Mouse (Mus musculus): ENCODE data around the gene C130050O18Rik. TPM values are rescaled to one million over a fixed set of nuclear protein-coding genes. Genes with fewer than 3 reads are reported as not detected.

Gene C130050O18Rik
- polyA plus RNA-seq, 1 experiment from 2014 or later, result 1.6 TPM

DNA sequence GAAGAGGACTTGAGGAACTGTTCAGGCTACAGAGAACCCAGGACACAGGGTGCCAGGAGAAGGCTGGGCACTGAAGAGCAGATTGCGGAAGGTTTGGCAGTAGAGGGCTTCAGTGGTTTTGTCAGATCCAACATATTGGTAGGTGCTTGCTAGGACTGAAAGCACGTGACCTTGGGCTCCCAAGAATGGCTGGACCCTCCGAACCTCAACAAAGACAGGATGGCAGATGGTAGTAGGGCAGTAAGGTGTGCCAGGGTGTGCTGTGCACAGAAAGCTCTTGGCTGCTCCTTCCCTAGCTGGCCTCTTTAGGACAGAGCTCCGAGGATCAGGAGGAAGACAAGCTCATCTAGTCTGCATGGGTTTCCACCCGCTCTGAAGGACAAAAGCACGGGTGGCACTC is 6.0 kb downstream of the C130050O18Rik start:
- Histone ChIP-seq H3K27ac (ENCODE audit: low read length) (no peak overlapping the region), H3K27me3 (ENCODE audit: control insufficient read depth, insufficient read depth, low read depth, low read length) (no peaks in the 10 kb centered on the region), H3K4me2 (ENCODE audit: low read depth, low read length) (no peak overlapping the region), H3K9me3 (replicated peaks; ENCODE audit: control insufficient read depth, low read length) (no peaks in the 10 kb centered on the region), H3K9ac (ENCODE audit: low read depth, low read length) (no peak overlapping the region), H3K4me1 (ENCODE audit: control insufficient read depth, low read depth, low read length) (no peaks in the 10 kb centered on the region; the same call in 1 of the 2 replicates), H3K4me3 (ENCODE audit: low read depth, low read length) (no peak overlapping the region), H3K36me3 (ENCODE audit: control insufficient read depth, insufficient read depth) (no peaks in the 10 kb centered on the region)
- 78% methylated on average over 6 of the region's 6 CpGs for WGBS (ENCODE audit: insufficient replicate concordance)
- ATAC-seq (ENCODE audit: low read depth), result no peak

DNA sequence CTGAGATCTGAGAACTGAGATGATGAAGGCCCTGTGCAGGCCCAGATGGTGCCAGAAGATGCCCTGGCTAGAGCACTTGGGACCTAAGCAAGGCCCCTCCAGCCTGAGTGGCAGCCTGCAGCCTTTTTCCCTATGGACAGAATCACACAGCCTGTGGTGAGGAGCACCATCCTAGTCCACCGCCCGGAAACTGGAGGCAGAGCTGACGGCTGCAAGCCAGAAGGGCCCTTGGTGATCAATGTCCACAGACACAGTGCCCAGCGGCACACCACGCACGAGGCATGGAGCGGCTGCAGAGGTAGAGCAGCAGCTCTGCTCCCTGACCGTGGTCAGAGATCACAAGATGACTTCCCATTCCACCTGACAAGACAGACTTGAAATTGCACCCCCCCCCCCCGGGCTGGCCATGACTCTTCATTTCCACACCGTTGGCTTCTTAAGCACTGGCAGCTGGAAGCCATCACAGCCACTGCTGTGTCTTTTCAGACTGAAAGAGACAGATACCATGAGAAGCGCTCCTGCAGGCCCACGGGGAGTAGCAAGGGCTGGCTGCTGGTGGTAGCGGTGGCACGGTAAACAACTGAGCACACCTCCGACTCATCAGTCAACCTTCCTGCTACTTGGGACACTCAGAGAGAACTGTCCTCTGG is 6.7 kb downstream of the C130050O18Rik start:
- Histone ChIP-seq H3K4me1 (ENCODE audit: control insufficient read depth, low read depth, low read length) (no peaks in the 10 kb centered on the region; the same call in 1 of the 2 replicates), H3K36me3 (ENCODE audit: control insufficient read depth, insufficient read depth) (no peaks in the 10 kb centered on the region), H3K27ac (ENCODE audit: low read length) (no peak overlapping the region), H3K9ac (ENCODE audit: low read depth, low read length) (no peak overlapping the region), H3K4me3 (ENCODE audit: low read depth, low read length) (no peak overlapping the region), H3K27me3 (ENCODE audit: control insufficient read depth, insufficient read depth, low read depth, low read length) (no peaks in the 10 kb centered on the region), H3K4me2 (ENCODE audit: low read depth, low read length) (no peak overlapping the region), H3K9me3 (replicated peaks; ENCODE audit: control insufficient read depth, low read length) (no peaks in the 10 kb centered on the region)
- no peak for ATAC-seq (ENCODE audit: low read depth)
- 70% methylated on average over 15 of the region's 15 CpGs for WGBS (ENCODE audit: insufficient replicate concordance)

- H3K27ac ChIP-seq (ENCODE audit: low read length), result no peak overlapping the region
- WGBS (ENCODE audit: insufficient replicate concordance), result 70% methylated on average over 4 of the region's 4 CpGs
- H3K4me2 ChIP-seq (ENCODE audit: low read depth, low read length), result no peak overlapping the region
Measured at GRCm38 (mm10) chr5:139413545-139413944, 8.5 kb downstream of the C130050O18Rik start.

GRCm38 (mm10) chr5:139415001-139415400 is 9.9 kb downstream of the C130050O18Rik start:
- Histone ChIP-seq H3K9me3 (replicated peaks; ENCODE audit: control insufficient read depth, low read length) (no peaks in the 10 kb centered on the region), H3K4me1 (ENCODE audit: control insufficient read depth, low read depth, low read length) (no peaks in the 10 kb centered on the region), H3K4me2 (ENCODE audit: low read depth, low read length) (no peak overlapping the region), H3K4me3 (ENCODE audit: low read depth, low read length) (no peak overlapping the region), H3K9ac (ENCODE audit: low read depth, low read length) (no peak overlapping the region), H3K27me3 (ENCODE audit: control insufficient read depth, insufficient read depth, low read depth, low read length) (no peaks in the 10 kb centered on the region), H3K36me3 (ENCODE audit: control insufficient read depth, insufficient read depth) (no peaks in the 10 kb centered on the region), H3K27ac (ENCODE audit: low read length) (no peak overlapping the region)
- ATAC-seq (ENCODE audit: low read depth), result no peak
- 75% methylated on average over 5 of the region's 5 CpGs for WGBS (ENCODE audit: insufficient replicate concordance)

More at GRCm38 (mm10) chr5:139413545-139413944, 8.5 kb downstream of the C130050O18Rik start:
- Histone ChIP-seq H3K4me1 (ENCODE audit: control insufficient read depth, low read depth, low read length) (no peaks in the 10 kb centered on the region; the same call in 1 of the 2 replicates), H3K9ac (ENCODE audit: low read depth, low read length) (no peak overlapping the region), H3K36me3 (ENCODE audit: control insufficient read depth, insufficient read depth) (no peaks in the 10 kb centered on the region), H3K27me3 (ENCODE audit: control insufficient read depth, insufficient read depth, low read depth, low read length) (no peaks in the 10 kb centered on the region), H3K9me3 (replicated peaks; ENCODE audit: control insufficient read depth, low read length) (no peaks in the 10 kb centered on the region), H3K4me3 (ENCODE audit: low read depth, low read length) (no peak overlapping the region)
- no peak for ATAC-seq (ENCODE audit: low read depth)

DNA sequence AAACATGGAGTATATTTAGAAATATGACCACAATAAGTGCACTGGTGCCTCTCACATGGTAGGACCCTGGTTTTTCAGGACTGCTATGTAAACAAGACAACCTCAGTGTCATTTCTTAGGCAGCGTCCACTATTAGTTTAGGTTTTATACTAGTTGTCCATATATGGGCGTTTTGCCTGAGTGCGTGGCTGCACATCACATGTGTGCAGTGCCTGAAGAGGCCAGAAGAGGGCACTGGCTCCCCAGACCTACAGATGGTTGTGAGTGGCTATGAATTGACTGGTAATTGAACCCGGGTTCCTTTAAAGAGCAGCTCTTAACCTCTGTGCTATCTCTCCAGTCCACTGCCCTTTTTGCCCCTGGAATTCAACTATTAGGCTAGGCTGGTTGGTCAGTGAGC is 11.9 kb downstream of the C130050O18Rik start:
- no peak for ATAC-seq (ENCODE audit: low read depth)
- Histone ChIP-seq H3K4me2 (ENCODE audit: low read depth, low read length) (no peak overlapping the region), H3K27me3 (ENCODE audit: control insufficient read depth, insufficient read depth, low read depth, low read length) (no peaks in the 10 kb centered on the region), H3K4me3 (ENCODE audit: low read depth, low read length) (no peak overlapping the region), H3K4me1 (ENCODE audit: control insufficient read depth, low read depth, low read length) (no peaks in the 10 kb centered on the region), H3K9me3 (replicated peaks; ENCODE audit: control insufficient read depth, low read length) (no peaks in the 10 kb centered on the region), H3K9ac (ENCODE audit: low read depth, low read length) (no peak overlapping the region), H3K27ac (ENCODE audit: low read length) (no peak overlapping the region), H3K36me3 (ENCODE audit: control insufficient read depth, insufficient read depth) (no peaks in the 10 kb centered on the region)
- WGBS (ENCODE audit: insufficient replicate concordance), result 83% methylated on average over 4 of the region's 4 CpGs

GRCm38 (mm10) chr5:139417480-139417879 is 12.4 kb downstream of the C130050O18Rik start:
- WGBS (ENCODE audit: insufficient replicate concordance), result 65% methylated on average over 3 of the region's 3 CpGs
- no peak for ATAC-seq (ENCODE audit: low read depth)
- H3K9ac ChIP-seq (ENCODE audit: low read depth, low read length), result no peak overlapping the region

DNA sequence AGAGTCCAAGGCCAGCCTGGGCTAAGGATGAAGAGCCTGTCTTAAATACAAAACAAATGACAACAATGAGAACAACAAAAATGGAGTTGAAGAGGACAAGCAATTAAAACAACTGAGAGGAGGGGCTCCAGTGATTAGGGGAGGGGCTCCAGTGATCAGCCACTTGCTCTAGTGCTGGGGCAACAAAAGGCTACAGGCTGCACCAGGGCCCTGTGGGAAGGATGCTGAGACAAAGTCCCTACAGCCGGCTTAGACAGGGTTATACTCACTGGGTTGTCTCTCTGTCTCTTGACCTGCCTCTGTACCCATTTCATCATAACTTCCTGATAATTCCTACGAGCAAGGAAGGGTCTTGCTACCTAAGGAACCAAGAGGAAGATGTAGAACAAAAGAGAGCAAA is 13.0 kb downstream of the C130050O18Rik start:
- no peaks in the 10 kb centered on the region for H3K4me1 ChIP-seq (ENCODE audit: control insufficient read depth, low read depth, low read length)
- H3K27ac ChIP-seq (ENCODE audit: low read length), result no peak overlapping the region
- WGBS (ENCODE audit: insufficient replicate concordance), result 57% methylated on average over 2 of the region's 2 CpGs
- no peak overlapping the region for H3K4me2 ChIP-seq (ENCODE audit: low read depth, low read length)
- no peaks in the 10 kb centered on the region for H3K9me3 ChIP-seq (replicated peaks; ENCODE audit: control insufficient read depth, low read length)
- no peaks in the 10 kb centered on the region for H3K27me3 ChIP-seq (ENCODE audit: control insufficient read depth, insufficient read depth, low read depth, low read length)
- H3K9ac ChIP-seq (ENCODE audit: low read depth, low read length), result no peak overlapping the region
- H3K36me3 ChIP-seq (ENCODE audit: control insufficient read depth, insufficient read depth), result no peaks in the 10 kb centered on the region
- ATAC-seq (ENCODE audit: low read depth), result no peak
- no peak overlapping the region for H3K4me3 ChIP-seq (ENCODE audit: low read depth, low read length)

More at GRCm38 (mm10) chr5:139417480-139417879, 12.4 kb downstream of the C130050O18Rik start:
- H3K4me3 ChIP-seq (ENCODE audit: low read depth, low read length), result no peak overlapping the region
- no peak overlapping the region for H3K27ac ChIP-seq (ENCODE audit: low read length)
- no peaks in the 10 kb centered on the region for H3K4me1 ChIP-seq (ENCODE audit: control insufficient read depth, low read depth, low read length)
- no peaks in the 10 kb centered on the region for H3K9me3 ChIP-seq (replicated peaks; ENCODE audit: control insufficient read depth, low read length)
- H3K27me3 ChIP-seq (ENCODE audit: control insufficient read depth, insufficient read depth, low read depth, low read length), result no peaks in the 10 kb centered on the region
- H3K4me2 ChIP-seq (ENCODE audit: low read depth, low read length), result no peak overlapping the region
- H3K36me3 ChIP-seq (ENCODE audit: control insufficient read depth, insufficient read depth), result no peaks in the 10 kb centered on the region

DNA sequence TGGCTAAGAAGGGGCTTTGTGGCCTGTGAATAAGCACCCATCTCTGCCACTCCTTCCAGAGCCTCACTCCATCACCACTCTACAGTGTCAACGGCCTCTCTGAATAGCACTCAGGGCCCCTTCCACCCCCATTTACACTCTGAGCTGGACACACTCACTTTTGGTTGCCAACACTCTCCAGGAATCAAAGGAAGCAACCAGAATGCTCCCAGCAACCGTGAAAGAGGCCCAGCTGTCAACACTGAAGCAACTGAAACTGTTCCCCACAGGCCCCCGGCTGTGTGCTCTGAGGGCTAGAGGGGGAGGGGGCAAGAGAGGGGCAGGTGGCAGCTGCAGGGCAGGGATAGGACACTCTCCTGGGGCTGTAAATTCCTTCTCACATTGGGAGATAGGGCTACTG is 13.6 kb downstream of the C130050O18Rik start:
- WGBS (ENCODE audit: insufficient replicate concordance), result 24% methylated on average over 3 of the region's 3 CpGs
- H3K4me2 ChIP-seq (ENCODE audit: low read depth, low read length), result no peak overlapping the region
- ATAC-seq (ENCODE audit: low read depth), result no peak
- H3K4me3 ChIP-seq (ENCODE audit: low read depth, low read length), result no peak overlapping the region
- H3K4me1 ChIP-seq (ENCODE audit: control insufficient read depth, low read depth, low read length), result no peaks in the 10 kb centered on the region
- H3K27me3 ChIP-seq (ENCODE audit: control insufficient read depth, insufficient read depth, low read depth, low read length), result no peaks in the 10 kb centered on the region
- H3K9me3 ChIP-seq (replicated peaks; ENCODE audit: control insufficient read depth, low read length), result no peaks in the 10 kb centered on the region
- no peaks in the 10 kb centered on the region for H3K36me3 ChIP-seq (ENCODE audit: control insufficient read depth, insufficient read depth)
- no peak overlapping the region for H3K27ac ChIP-seq (ENCODE audit: low read length)
- no peak overlapping the region for H3K9ac ChIP-seq (ENCODE audit: low read depth, low read length)

DNA sequence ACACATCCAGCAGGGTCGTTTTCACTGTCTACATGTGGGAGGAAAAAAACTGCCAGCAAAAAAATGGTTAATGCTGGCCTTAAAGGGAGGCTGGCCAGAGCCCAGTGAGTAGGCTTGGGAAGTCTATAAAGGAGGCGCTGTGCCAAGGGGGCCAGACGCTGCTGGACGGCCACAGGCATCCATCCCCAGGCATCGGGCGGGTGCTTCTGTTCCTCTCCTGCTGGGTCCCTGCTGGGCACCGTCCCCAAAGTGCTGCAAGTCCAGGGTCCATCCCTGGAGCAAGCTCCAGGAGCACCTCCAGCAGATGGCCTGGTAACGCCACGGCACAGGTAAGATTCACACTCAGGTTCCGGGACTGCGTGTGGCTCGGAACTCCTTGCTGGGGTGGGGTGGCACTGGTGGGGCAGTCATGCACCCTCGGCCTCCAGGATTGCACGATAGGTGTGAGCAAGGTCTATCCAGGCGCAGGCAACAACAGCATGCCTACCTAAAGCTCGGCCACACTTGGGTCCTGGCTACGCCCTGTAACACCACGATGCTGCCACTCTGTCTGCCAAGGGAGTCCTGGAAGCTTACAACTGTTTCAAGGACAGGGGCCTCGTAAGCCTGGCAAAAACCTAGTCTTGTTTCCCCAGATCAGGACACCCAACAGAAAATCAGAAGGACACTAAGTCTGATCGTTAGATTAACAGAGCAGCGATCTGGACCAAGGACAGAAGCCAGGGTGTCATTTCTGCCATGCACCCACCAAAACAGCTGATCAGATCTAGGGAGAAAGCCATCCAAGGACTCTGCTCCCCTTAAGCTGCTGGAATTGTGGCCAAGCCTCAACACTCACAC is 18.2 kb downstream of the C130050O18Rik start, which contains the start of gene Gper1:
Gene Gper1, plus strand, starts transcription at position 126 of the 840 bp plus-strand sequence.
- Histone ChIP-seq H3K36me3 (ENCODE audit: control insufficient read depth, insufficient read depth) (no peaks in the 10 kb centered on the region), H3K27me3 (ENCODE audit: control insufficient read depth, insufficient read depth, low read depth, low read length) (no peaks in the 10 kb centered on the region), H3K9me3 (replicated peaks; ENCODE audit: control insufficient read depth, low read length) (no peaks in the 10 kb centered on the region), H3K4me3 (ENCODE audit: low read depth, low read length) (no peak within 1 kb of the TSS), H3K9ac (ENCODE audit: low read depth, low read length) (no peak within 1 kb of the TSS), H3K4me1 (ENCODE audit: control insufficient read depth, low read depth, low read length) (no peaks in the 10 kb centered on the region), H3K27ac (ENCODE audit: low read length) (no peak within 1 kb of the TSS), H3K4me2 (ENCODE audit: low read depth, low read length) (no peak within 1 kb of the TSS)
- 71% methylated on average over 21 of the region's 21 CpGs for WGBS (ENCODE audit: insufficient replicate concordance)
- no peak for ATAC-seq (ENCODE audit: low read depth)

All from liver, embryonic 16.5 days (tissue).